Mouse (Mus musculus): Measurements from ENCODE around the gene Wdr74.

GRCm38 (mm10) chr19:8747368-8747767 is 11.7 kb downstream of the Wdr74 start:
- no peak for TF ChIP-seq CTCF (IDR thresholded peaks at IDR 0.05; ENCODE audit: borderline replicate concordance, extremely low read depth, insufficient read depth, insufficient read length)
- TF ChIP-seq POLR2A (IDR thresholded peaks at IDR 0.05; ENCODE audit: borderline replicate concordance, extremely low read depth, insufficient read depth, insufficient read length, poor library complexity, severe bottlenecking), result no peak
